Mouse (Mus musculus) cerebellum, adult (tissue): ENCODE data around the gene Sel1l2.

Source experiments
- ATAC-seq: cut with Nextera tagmentation; 2 replicates; pipeline ENCODE4 v1.9.2; 2017; ENCODE audit warnings: mild to moderate bottlenecking, moderate library complexity, mixed read lengths; ENCODE audit not compliant: insufficient number of reproducible peaks, low FRiP score, low TSS enrichment

The Sel1l2 gene

DNA sequence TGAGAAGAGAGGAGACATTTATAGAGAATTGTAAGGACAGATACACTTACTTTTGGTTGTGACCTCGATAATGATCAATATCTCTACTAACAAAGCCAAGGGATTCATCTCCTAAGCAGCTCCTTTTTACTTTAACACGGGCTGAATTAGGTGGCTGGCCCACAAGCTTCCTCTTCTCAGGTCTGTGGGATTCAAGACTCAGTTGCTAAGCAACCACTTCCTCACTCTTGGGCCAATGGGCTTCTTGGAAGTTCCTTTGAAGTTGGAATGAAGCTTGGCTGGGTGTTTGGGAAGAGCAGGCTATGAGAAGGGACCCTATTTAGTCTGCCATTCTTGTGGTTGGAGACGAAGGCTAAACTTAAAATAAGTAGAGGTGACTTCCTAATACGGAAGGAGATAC, at the start of gene Sel1l2:
TSS of gene Sel1l2 (minus strand) at position 182 of the 400 bp plus-strand sequence.
- no peak for ATAC-seq

- ATAC-seq, result no peak
These were observed 49.6 kb upstream of the Sel1l2 start for GRCm38 (mm10) chr2:140439081-140439480.

GRCm38 (mm10) chr2:140427283-140427682, 37.8 kb upstream of the Sel1l2 start:
- ATAC-seq, result peak; percentile 61

DNA sequence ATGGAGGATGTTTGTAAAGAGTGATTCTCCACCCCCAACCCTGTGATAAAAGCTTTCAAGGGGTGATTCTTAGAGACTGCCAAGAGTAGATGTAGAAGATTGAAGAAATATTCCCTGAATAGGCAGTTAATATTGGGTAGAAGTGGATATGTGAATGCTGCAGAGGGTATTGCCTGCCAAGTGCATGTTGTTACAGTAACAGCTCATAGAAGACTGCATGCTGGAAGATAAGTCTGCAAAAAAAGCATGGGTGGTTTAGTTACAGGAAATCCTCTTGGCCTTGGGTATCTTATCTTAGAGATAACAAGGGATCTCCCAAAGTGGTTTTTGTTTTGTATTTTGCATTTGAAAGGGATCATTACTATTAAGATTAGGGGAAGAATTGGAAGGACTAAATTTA, 36.3 kb upstream of the Sel1l2 start:
- ATAC-seq, result no peak

- ATAC-seq, result peak; percentile 54
These were observed 6.3 kb upstream of the Sel1l2 start for GRCm38 (mm10) chr2:140395744-140396231.

DNA sequence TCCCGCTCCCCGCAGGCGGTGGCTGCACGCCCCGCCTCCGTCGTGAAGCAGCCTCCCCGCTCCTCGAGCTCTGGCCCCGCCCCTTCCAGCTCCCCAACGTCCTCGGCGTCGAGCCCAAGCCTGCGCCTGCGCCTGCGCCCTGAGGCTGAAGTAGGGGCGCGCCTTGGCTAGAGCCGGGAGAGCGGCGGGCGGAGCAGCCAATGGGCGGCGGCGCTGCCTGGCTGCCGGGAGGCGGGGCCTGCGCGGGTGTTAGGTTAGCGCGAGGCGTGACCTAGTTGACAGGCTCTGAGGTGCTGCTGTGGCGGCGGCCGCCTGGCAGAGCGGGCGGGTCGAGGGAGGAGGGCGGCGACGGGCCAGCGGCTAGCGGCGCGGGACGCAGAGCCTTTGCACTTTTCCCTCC, 5.7 kb upstream of the Sel1l2 start, which contains the start of gene Macrod2:
TSS of gene Macrod2 (plus strand) at position 131 of the 400 bp plus-strand sequence.
- peak; percentile 97 for ATAC-seq

DNA sequence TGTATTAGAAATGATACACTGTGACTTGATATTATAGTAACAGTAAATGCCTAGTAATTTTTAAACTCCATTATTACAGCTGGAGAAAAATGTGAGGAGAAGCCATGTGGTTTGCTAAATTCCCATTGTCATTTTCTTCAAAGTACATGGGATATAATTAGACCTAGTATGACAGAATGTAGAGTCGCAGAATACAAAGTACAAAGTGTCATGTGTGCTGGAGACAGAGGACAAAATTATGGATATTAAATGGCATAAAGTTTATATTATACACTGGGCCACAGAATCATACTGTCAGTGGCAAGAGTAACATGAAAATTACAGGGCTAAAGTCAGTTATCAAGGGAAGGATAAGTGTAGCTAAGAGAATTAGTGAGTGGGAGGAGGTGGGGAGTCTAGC, 24.7 kb downstream of the Sel1l2 start:
- no peak for ATAC-seq

DNA sequence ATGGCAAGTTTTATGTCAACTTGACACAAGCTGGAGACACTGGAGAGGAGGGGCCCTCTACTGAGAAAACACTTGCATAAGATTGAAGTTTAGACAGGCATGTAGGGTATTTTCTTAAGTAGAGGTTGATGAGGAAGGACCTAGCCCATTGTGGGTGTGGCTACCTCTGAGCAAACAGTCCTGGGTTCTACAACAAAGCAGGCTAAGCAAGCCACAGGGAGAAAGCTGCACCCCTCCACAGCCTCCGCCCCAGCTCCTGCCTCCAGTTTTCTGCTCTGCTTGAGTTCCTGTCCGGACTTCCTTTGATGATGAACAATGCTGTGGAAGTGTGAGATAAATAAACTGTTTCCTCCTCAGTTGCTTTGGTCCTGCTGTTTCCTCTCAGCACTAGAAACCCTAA, 29.6 kb downstream of the Sel1l2 start:
- no peak for ATAC-seq

DNA sequence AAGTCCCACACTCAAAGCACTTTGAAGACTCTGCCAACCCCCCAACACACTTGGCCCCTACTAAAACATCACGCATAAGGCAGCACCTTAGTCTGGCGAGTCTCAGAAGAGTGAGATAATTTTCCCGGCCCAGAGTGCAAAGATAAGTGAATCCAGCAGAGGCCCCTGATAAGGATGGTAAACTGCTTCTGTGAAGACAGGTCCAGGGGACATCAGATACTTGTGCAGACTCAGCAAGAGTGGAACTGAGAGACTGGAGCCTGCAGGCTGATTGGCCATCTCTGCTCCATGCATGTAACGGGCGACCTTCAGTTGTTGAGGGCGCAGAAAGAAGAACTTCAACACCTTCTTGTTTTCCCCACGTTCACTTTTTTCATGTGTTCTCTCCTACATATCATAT, 47.1 kb downstream of the Sel1l2 start:
- no peak for ATAC-seq

DNA sequence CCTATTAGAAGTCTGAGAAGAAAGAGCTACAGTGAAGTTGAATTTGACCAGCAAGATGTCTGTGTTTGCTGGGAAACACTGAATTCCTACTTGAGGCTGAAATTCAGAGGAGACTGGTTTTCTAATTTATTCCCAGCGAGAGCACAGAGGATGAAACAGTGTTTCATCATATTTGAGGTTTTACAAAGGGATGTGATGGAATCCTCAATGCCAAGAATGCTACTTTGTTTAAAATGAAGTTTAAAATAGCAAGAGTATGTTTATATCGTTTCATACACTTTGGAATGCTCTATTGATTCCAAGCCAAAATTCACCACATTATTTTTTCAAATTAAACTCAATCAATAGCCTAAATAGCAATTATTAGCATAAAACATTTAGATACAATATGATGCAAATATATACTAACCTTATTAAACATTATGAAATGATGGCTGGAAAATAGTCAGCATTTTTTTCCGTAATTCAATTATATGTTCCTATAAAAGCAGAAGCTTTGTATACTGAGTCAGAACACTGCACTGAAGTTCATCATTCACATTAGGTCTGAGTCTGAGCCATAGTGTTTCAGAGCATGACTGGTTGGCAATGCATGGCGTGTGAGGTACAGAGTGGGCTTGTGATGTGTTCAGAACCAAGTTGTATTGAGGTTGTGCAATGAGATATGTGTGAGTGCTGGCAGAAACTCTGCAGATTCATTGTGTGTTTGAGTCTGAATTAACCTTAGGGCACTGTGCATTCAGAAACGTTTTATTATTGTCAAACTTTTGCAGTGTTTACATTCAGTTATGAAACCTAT, 58.8 kb downstream of the Sel1l2 start:
- ATAC-seq, result no peak

DNA sequence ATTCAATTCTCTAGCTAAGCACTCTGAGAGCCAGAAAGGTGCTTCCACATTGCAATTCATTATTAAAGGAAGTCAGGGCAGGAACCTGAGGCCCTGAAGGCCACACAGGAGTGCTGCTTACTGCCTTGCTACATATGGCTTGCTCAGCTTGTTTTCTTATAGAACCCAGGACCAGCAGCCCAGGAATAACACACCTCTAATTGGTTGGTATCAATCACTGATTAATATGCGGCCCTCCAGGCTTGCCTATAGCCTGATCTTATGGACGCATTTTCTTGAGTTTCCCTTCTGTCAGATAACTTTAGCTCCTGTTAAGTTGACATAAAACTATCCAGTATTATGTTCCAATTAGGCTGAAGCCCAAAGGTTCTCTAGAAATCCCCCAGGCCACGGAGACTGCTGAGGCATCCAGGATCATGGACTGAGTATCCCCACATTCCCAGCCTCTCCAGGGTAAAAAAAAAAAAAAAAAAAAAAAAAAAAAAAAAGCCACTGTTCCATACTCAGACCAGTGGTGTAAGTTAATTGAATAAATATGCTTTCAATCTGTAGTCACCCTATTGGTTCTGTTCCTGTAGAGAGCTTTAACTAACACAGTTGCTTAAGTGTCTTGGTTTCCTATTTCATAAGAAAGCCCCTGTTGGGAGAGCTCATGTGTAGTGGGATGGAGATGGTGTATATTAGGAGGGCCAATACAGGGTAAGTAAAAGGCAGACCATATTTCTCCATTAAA, 86.4 kb downstream of the Sel1l2 start:
- ATAC-seq, result no peak

GRCm38 (mm10) chr2:140297155-140297554, 92.4 kb downstream of the Sel1l2 start:
- no peak for ATAC-seq

- no peak for ATAC-seq
These were observed 95.7 kb downstream of the Sel1l2 start for GRCm38 (mm10) chr2:140293820-140294219.

- no peak for ATAC-seq
These were observed 108.7 kb downstream of the Sel1l2 start for GRCm38 (mm10) chr2:140280808-140281207.

DNA sequence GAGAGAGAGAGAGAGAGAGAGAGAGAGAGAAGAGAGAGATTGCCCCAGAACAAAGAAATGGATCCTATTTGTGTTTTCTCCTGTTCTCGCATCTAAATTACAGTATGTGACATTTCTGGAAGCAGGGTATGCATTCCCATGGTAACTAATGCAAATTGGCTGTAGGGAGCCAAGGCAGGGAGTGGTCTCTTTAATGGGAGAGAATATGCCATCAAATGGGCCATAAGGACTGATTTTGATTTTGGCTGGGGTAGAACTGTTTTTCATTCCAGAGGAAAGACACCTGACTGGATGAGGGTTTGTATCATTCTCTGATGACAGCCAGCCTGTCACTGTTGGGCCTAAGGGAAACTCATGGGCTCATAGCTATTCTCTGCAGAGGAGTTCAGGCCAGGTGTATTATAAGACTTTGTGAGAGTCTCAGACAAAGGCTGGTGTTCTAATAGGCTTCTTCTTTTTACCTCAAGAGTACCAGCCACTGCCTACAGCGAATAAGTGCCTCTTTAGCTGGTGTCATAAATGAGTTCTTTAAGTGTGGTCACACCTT, 133.8 kb downstream of the Sel1l2 start:
- ATAC-seq, result no peak

- no peak for ATAC-seq
These were observed 135.2 kb downstream of the Sel1l2 start for GRCm38 (mm10) chr2:140254256-140254655.

- no peak for ATAC-seq
These were observed 146.4 kb downstream of the Sel1l2 start for GRCm38 (mm10) chr2:140243105-140243504.

DNA sequence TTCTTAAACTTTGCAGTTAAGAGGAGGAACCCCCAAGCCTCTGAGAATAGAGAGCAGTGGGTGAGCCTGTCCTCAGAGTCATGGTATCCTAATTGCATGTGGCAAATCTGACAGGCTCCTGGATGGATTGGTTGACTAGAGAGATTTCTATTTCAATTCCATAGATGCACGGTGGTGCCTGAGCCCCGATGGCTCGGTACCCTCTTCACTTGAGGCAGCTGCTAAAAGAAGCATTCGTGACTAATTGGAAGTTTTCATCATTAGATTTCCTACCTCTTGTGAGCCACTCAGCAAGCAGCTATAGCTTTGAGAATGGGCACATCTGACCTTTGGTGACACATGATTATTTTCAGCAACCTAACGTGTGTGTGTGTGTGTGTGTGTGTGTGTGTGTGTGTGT, 147.1 kb downstream of the Sel1l2 start:
- ATAC-seq, result no peak

DNA sequence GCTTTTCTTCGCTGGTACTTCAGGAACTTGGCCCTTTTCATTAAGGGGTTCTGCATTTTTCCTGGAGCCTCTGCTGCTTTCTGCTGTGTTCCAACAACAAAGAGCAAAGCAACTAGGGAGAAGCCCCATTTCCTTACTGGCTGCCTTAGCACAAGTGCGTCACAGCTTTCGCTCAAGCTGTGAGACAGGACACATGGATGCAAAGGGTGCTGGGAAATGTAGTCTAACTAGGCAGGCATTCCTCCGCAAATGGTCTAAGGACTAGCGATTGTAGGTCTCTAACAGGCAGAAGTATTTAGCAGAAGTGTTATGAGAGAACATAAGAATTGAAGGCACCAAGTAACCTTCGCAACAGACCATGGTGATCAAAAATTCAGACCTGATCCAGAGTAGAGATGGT, 152.3 kb downstream of the Sel1l2 start:
- ATAC-seq, result no peak

GRCm38 (mm10) chr2:140230295-140230694, 159.2 kb downstream of the Sel1l2 start:
- ATAC-seq, result no peak

GRCm38 (mm10) chr2:140220325-140220724, 169.2 kb downstream of the Sel1l2 start:
- ATAC-seq, result no peak
